11 mouse cellular contexts compared by ENCODE assay signal in the genomic region with DNA sequence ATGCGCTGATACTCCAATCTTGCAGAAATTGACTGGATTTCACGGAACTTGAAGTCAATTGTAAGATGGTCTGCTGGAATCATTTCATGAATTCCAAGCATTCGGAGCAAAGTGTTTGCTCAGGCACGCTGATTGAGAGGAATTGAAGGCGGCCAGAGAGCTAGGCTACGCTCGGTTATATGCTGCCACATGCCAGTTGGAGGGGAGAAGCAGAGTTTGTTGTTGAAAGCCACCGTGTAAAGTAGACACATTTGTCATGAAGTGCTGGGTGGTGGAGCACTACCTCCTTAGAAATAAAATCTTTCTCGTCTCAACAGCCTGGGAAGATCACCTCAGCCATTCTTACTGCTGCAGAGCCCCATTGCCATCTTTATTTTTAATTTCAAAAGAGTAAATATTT.
"Had no signal": no experiment of that assay in that cellular context is flagged by ENCODE, and none has a peak within 500 bp of the region (broad histone marks: within the 10 kb centered on the region; RNA-seq: fewer than 3 reads in every experiment).

No protein-coding gene starts in this region.

- H3K27ac ChIP-seq: intestine, embryonic 15.5 days; kidney, embryonic 15.5 days; limb, embryonic 13.5 days; liver, embryonic 14.5 days; midbrain, embryonic 12.5 days had no signal

- H3K4me1 ChIP-seq: kidney, embryonic 15.5 days; midbrain, embryonic 12.5 days had no signal

- H3K9ac ChIP-seq: intestine, embryonic 15.5 days; kidney, embryonic 15.5 days; limb, embryonic 13.5 days; liver, embryonic 14.5 days; midbrain, embryonic 12.5 days had no signal

- H3K27me3 ChIP-seq: intestine, embryonic 15.5 days; kidney, embryonic 15.5 days; midbrain, embryonic 12.5 days had no signal

- H3K4me2 ChIP-seq: intestine, embryonic 15.5 days; kidney, embryonic 15.5 days; limb, embryonic 13.5 days; midbrain, embryonic 12.5 days had no signal

- ATAC-seq: intestine, embryonic 15.5 days had no signal

- H3K4me3 ChIP-seq: intestine, embryonic 15.5 days; kidney, embryonic 15.5 days; limb, embryonic 13.5 days; midbrain, embryonic 12.5 days had no signal

- DNase-seq: kidney, adult 2 months; kidney, postnatal 14 days; lung, adult 2 months; right cerebral cortex, adult 18-20 months; right cerebral cortex, postnatal 25 days; thymus, postnatal 36 days had no signal

- H3K36me3 ChIP-seq: intestine, embryonic 15.5 days; kidney, embryonic 15.5 days; limb, embryonic 13.5 days; midbrain, embryonic 12.5 days had no signal

- H3K9me3 ChIP-seq: intestine, embryonic 15.5 days; kidney, embryonic 15.5 days; limb, embryonic 13.5 days; midbrain, embryonic 12.5 days had no signal
